Mouse (Mus musculus) kidney, embryonic 15.5 days (tissue): ENCODE data around the gene Bcl2l12. TPM values are rescaled to one million over a fixed set of nuclear protein-coding genes. Genes with fewer than 3 reads are reported as not detected.

ENCODE experiments used
- ATAC-seq: fragments of 200-750 bp; cut with Nextera tagmentation; replicated peaks from 2 replicates; pipeline ENCODE4 v1.8.0; 2017; ENCODE audit warnings: moderate TSS enrichment; ENCODE audit not compliant: low FRiP score
- H3K27ac ChIP-seq: fragments of 300-500 bp; sonication (generic); 2 replicates; pipeline ENCODE4 v1.5.1; 2015; ENCODE audit warnings: mild to moderate bottlenecking, inconsistent platforms
- H3K27me3 ChIP-seq: fragments of 300-500 bp; sonication (generic); 2 replicates; pipeline ENCODE4 v1.6.1; 2015; ENCODE audit warnings: inconsistent platforms
- H3K36me3 ChIP-seq: fragments of 300-500 bp; sonication (generic); 2 replicates; pipeline ENCODE4 v1.6.1; 2015; ENCODE audit warnings: inconsistent platforms
- H3K4me1 ChIP-seq: fragments of 300-500 bp; sonication (generic); 2 replicates; pipeline ENCODE4 v1.6.1; 2015; ENCODE audit warnings: inconsistent platforms
- H3K4me2 ChIP-seq: fragments of 300-500 bp; sonication (generic); 2 replicates; pipeline ENCODE4 v1.6.1; 2015; ENCODE audit warnings: moderate library complexity, mild to moderate bottlenecking, inconsistent platforms
- H3K4me3 ChIP-seq: fragments of 300-500 bp; sonication (generic); replicated peaks from 2 replicates; pipeline ENCODE4 v1.5.1; 2015; ENCODE audit warnings: mild to moderate bottlenecking, inconsistent platforms
- H3K9ac ChIP-seq: fragments of 300-500 bp; sonication (generic); 2 replicates; pipeline ENCODE4 v1.6.1; 2015; ENCODE audit warnings: mild to moderate bottlenecking, inconsistent platforms
- H3K9me3 ChIP-seq: fragments of 300-500 bp; sonication (generic); replicated peaks from 2 replicates; pipeline ENCODE4 v1.6.1; 2016; ENCODE audit warnings: inconsistent platforms
- WGBS: fragments of 180-500 bp; shearing (Covaris S2); methylation state at CpG from one replicate; pipeline ENCODE4 v1.1.7; 2015; ENCODE audit warnings: mixed read lengths; 5-methylcytosine and 5-hydroxymethylcytosine counted together
- polyA plus RNA-seq: library from polyadenylated mRNA; unstranded; fragments of >200 nt; fragmentation: Nextera tagmentation; extraction: Ambion mirVana; gene quantifications from 2 replicates; pipeline ENCODE4 v1.2.1, GENCODE M21; 2015

Gene Bcl2l12
- polyA plus RNA-seq, 1 experiment from 2014 or later, result 66.5 TPM

GRCm38 (mm10) chr7:45015957-45016612 is 17.6 kb upstream of the Bcl2l12 start, which contains the start of gene Scaf1:
Gene Scaf1 (minus strand): TSS chr7:45016363.
- Histone ChIP-seq H3K4me1 (peaks cover 41% of the 10 kb centered on the region), H3K27ac (peak within 1 kb of the TSS; percentile 98), H3K9ac (peak within 1 kb of the TSS; percentile 99), H3K27me3 (0 out of 2 replicates have a peak, but pooled peaks cover 4% of the 10 kb centered on the region), H3K9me3 (no peaks in the 10 kb centered on the region), H3K36me3 (peaks cover 30% of the 10 kb centered on the region), H3K4me3 (peak within 1 kb of the TSS; percentile 95), H3K4me2 (peak within 1 kb of the TSS; percentile 91)
- WGBS, result under 1% methylated on average over 67 of the region's 69 CpGs
- ATAC-seq, result peak; percentile 87

- H3K4me2 ChIP-seq, result peak overlapping the region; percentile 91
- H3K36me3 ChIP-seq, result peaks cover 35% of the 10 kb centered on the region
- H3K4me3 ChIP-seq, result peak overlapping the region; percentile 95
- under 1% methylated on average over 20 of the region's 20 CpGs for WGBS
- peaks cover 41% of the 10 kb centered on the region for H3K4me1 ChIP-seq
- H3K9me3 ChIP-seq, result no peaks in the 10 kb centered on the region
- H3K27ac ChIP-seq, result peak overlapping the region; percentile 98
- ATAC-seq, result no peak
- peak overlapping the region; percentile 99 for H3K9ac ChIP-seq
- 0 out of 2 replicates have a peak, but pooled peaks cover 4% of the 10 kb centered on the region for H3K27me3 ChIP-seq
These were observed 16.9 kb upstream of the Bcl2l12 start for GRCm38 (mm10) chr7:45015344-45015956.

- 0 out of 2 replicates have a peak overlapping the region, but pooled peaks have one; percentile 91 for H3K4me2 ChIP-seq
- 99% methylated on average over 3 of the region's 3 CpGs for WGBS
- peaks cover 32% of the 10 kb centered on the region for H3K4me1 ChIP-seq
- no peaks in the 10 kb centered on the region for H3K27me3 ChIP-seq
- ATAC-seq, result no peak
- no peaks in the 10 kb centered on the region for H3K9me3 ChIP-seq
- H3K36me3 ChIP-seq, result peaks cover 49% of the 10 kb centered on the region
- no peak overlapping the region for H3K27ac ChIP-seq
- H3K4me3 ChIP-seq, result no peak overlapping the region; the same call in 1 of the 2 replicates
- H3K9ac ChIP-seq, result no peak overlapping the region
These were observed 15.6 kb upstream of the Bcl2l12 start for GRCm38 (mm10) chr7:45014096-45014451.

- Histone ChIP-seq H3K4me3 (no peak overlapping the region), H3K27ac (no peak overlapping the region), H3K9ac (no peak overlapping the region), H3K27me3 (no peaks in the 10 kb centered on the region), H3K36me3 (peaks cover 55% of the 10 kb centered on the region), H3K4me1 (peaks cover 27% of the 10 kb centered on the region), H3K4me2 (no peak overlapping the region), H3K9me3 (no peaks in the 10 kb centered on the region)
- 93% methylated on average over 16 of the region's 16 CpGs for WGBS
- ATAC-seq, result no peak
These were observed 15.0 kb upstream of the Bcl2l12 start for GRCm38 (mm10) chr7:45013366-45014095.

GRCm38 (mm10) chr7:45012824-45013223 is 14.3 kb upstream of the Bcl2l12 start:
- Histone ChIP-seq H3K9me3 (no peaks in the 10 kb centered on the region), H3K4me3 (no peak overlapping the region), H3K36me3 (peaks cover 62% of the 10 kb centered on the region), H3K4me1 (peaks cover 20% of the 10 kb centered on the region), H3K9ac (no peak overlapping the region), H3K27me3 (no peaks in the 10 kb centered on the region), H3K27ac (no peak overlapping the region), H3K4me2 (no peak overlapping the region)
- 89% methylated on average over 4 of the region's 4 CpGs for WGBS
- ATAC-seq, result no peak

GRCm38 (mm10) chr7:45012011-45012410 is 13.5 kb upstream of the Bcl2l12 start:
- Histone ChIP-seq H3K9ac (no peak overlapping the region), H3K27me3 (no peaks in the 10 kb centered on the region), H3K9me3 (no peaks in the 10 kb centered on the region), H3K4me3 (no peak overlapping the region), H3K4me2 (no peak overlapping the region), H3K4me1 (peaks cover 19% of the 10 kb centered on the region), H3K36me3 (peaks cover 70% of the 10 kb centered on the region), H3K27ac (no peak overlapping the region)
- ATAC-seq, result no peak
- 96% methylated on average over 6 of the region's 6 CpGs for WGBS

- Histone ChIP-seq H3K27me3 (no peaks in the 10 kb centered on the region), H3K4me3 (no peak overlapping the region), H3K36me3 (peaks cover 99% of the 10 kb centered on the region), H3K4me2 (no peak overlapping the region), H3K9me3 (no peaks in the 10 kb centered on the region), H3K27ac (no peak overlapping the region), H3K9ac (no peak overlapping the region), H3K4me1 (0 out of 2 replicates have a peak, but pooled peaks cover 4% of the 10 kb centered on the region)
- 88% methylated on average over 19 of the region's 19 CpGs for WGBS
- ATAC-seq, result no peak
These were observed 9.9 kb upstream of the Bcl2l12 start for GRCm38 (mm10) chr7:45008411-45008810.

- Histone ChIP-seq H3K9me3 (no peaks in the 10 kb centered on the region), H3K4me3 (no peak overlapping the region), H3K4me2 (no peak overlapping the region), H3K4me1 (0 out of 2 replicates have a peak, but pooled peaks cover 4% of the 10 kb centered on the region), H3K27me3 (no peaks in the 10 kb centered on the region), H3K27ac (no peak overlapping the region), H3K36me3 (peaks cover 99% of the 10 kb centered on the region), H3K9ac (no peak overlapping the region)
- no peak for ATAC-seq
- 97% methylated on average over 30 of the region's 30 CpGs for WGBS
These were observed 9.3 kb upstream of the Bcl2l12 start for GRCm38 (mm10) chr7:45007846-45008245.

GRCm38 (mm10) chr7:45007141-45007540 is 8.6 kb upstream of the Bcl2l12 start:
- Histone ChIP-seq H3K36me3 (peaks cover 99% of the 10 kb centered on the region), H3K9me3 (no peaks in the 10 kb centered on the region), H3K27ac (no peak overlapping the region), H3K4me2 (no peak overlapping the region), H3K4me3 (no peak overlapping the region), H3K4me1 (0 out of 2 replicates have a peak, but pooled peaks cover 4% of the 10 kb centered on the region), H3K27me3 (no peaks in the 10 kb centered on the region), H3K9ac (no peak overlapping the region)
- ATAC-seq, result no peak
- WGBS, result 94% methylated on average over 29 of the region's 29 CpGs

- 96% methylated on average over 12 of the region's 12 CpGs for WGBS
- H3K4me3 ChIP-seq, result no peak overlapping the region
- ATAC-seq, result no peak
- H3K27ac ChIP-seq, result no peak overlapping the region
- H3K4me1 ChIP-seq, result 0 out of 2 replicates have a peak, but pooled peaks cover 4% of the 10 kb centered on the region
- H3K9ac ChIP-seq, result no peak overlapping the region
- H3K4me2 ChIP-seq, result no peak overlapping the region
- H3K27me3 ChIP-seq, result no peaks in the 10 kb centered on the region
- H3K9me3 ChIP-seq, result no peaks in the 10 kb centered on the region
- peaks cover 99% of the 10 kb centered on the region for H3K36me3 ChIP-seq
These were observed 8.0 kb upstream of the Bcl2l12 start for GRCm38 (mm10) chr7:45006503-45006902.

- no peak overlapping the region for H3K9ac ChIP-seq
- no peak overlapping the region for H3K4me2 ChIP-seq
- H3K36me3 ChIP-seq, result peaks cover 100% of the 10 kb centered on the region
- H3K27ac ChIP-seq, result no peak overlapping the region
- WGBS, result 89% methylated on average over 6 of the region's 6 CpGs
- H3K4me1 ChIP-seq, result peaks cover 9% of the 10 kb centered on the region
- no peak overlapping the region for H3K4me3 ChIP-seq
- no peak for ATAC-seq
- H3K9me3 ChIP-seq, result no peaks in the 10 kb centered on the region
- H3K27me3 ChIP-seq, result no peaks in the 10 kb centered on the region
These were observed 6.9 kb upstream of the Bcl2l12 start for GRCm38 (mm10) chr7:45005321-45005992.
